Mouse (Mus musculus): Measurements from ENCODE around the gene Tpst1. TPM values are rescaled to one million over a fixed set of nuclear protein-coding genes. Genes with fewer than 3 reads are reported as not detected.

The Tpst1 gene
- polyA plus RNA-seq, 1 experiment from 2014 or later: 59.0 TPM

- H3K4me3 ChIP-seq: no peak overlapping the region
Measured at GRCm38 (mm10) chr5:130184193-130184856, 111.2 kb downstream of the Tpst1 start.

GRCm38 (mm10) chr5:130185312-130185711, 112.2 kb downstream of the Tpst1 start:
- Histone ChIP-seq H3K4me2 (no peak overlapping the region), H3K36me3 (peaks cover 24% of the 10 kb centered on the region), H3K9me3 (no peaks in the 10 kb centered on the region), H3K27me3 (no peaks in the 10 kb centered on the region), H3K9ac (no peak overlapping the region), H3K4me1 (replicated peaks) (peaks cover 16% of the 10 kb centered on the region), H3K4me3 (no peak overlapping the region), H3K27ac (replicated peaks) (no peak overlapping the region)
- 90% methylated on average over 6 of the region's 6 CpGs for WGBS
- no peak for ATAC-seq (ENCODE audit: low read depth)

More at GRCm38 (mm10) chr5:130184193-130184856, 111.2 kb downstream of the Tpst1 start:
- H3K9ac ChIP-seq: no peak overlapping the region
- 90% methylated on average over 9 of the region's 9 CpGs for WGBS
- peaks cover 19% of the 10 kb centered on the region for H3K4me1 ChIP-seq (replicated peaks)
- peaks cover 14% of the 10 kb centered on the region for H3K36me3 ChIP-seq
- no peak for ATAC-seq (ENCODE audit: low read depth)
- H3K27me3 ChIP-seq: no peaks in the 10 kb centered on the region
- H3K9me3 ChIP-seq: no peaks in the 10 kb centered on the region
- H3K4me2 ChIP-seq: no peak overlapping the region
- no peak overlapping the region for H3K27ac ChIP-seq (replicated peaks)

Other genes with a start within 250 kb of the Tpst1 start
- gene Sumf2, start 226.3 kb upstream of the Tpst1 start, polyA plus RNA-seq (2015; fragmentation: Nextera tagmentation; extraction: Ambion mirVana): 37.9 and 45.8 TPM in 2 replicates
- gene Chchd2, start 185.9 kb upstream of the Tpst1 start, polyA plus RNA-seq (2015; fragmentation: Nextera tagmentation; extraction: Ambion mirVana): 916 and 967 TPM in 2 replicates
- gene Zbed5, start 177.6 kb upstream of the Tpst1 start, polyA plus RNA-seq (2015; fragmentation: Nextera tagmentation; extraction: Ambion mirVana): 12.9 and 13.3 TPM in 2 replicates
- 0.32 and 0.33 TPM in 2 replicates for gene Phkg1, start 174.8 kb upstream of the Tpst1 start, polyA plus RNA-seq (2015; fragmentation: Nextera tagmentation; extraction: Ambion mirVana)
- gene Nupr1l, start 164.8 kb upstream of the Tpst1 start, polyA plus RNA-seq (2015; fragmentation: Nextera tagmentation; extraction: Ambion mirVana): 4.9 and 6.1 TPM in 2 replicates
- 29.8 and 32.0 TPM in 2 replicates for gene Vkorc1l1, start 131.4 kb upstream of the Tpst1 start, polyA plus RNA-seq (2015; fragmentation: Nextera tagmentation; extraction: Ambion mirVana)
- 30.9 and 33.3 TPM in 2 replicates for gene Gusb, start 70.3 kb upstream of the Tpst1 start, polyA plus RNA-seq (2015; fragmentation: Nextera tagmentation; extraction: Ambion mirVana)
- gene Asl, start 44.1 kb upstream of the Tpst1 start, polyA plus RNA-seq (2015; fragmentation: Nextera tagmentation; extraction: Ambion mirVana): 40.3 and 44.4 TPM in 2 replicates
- 70.1 and 80.1 TPM in 2 replicates for gene Crcp, start 44.0 kb upstream of the Tpst1 start, polyA plus RNA-seq (2015; fragmentation: Nextera tagmentation; extraction: Ambion mirVana)
- gene Kctd7, start 71.5 kb downstream of the Tpst1 start, polyA plus RNA-seq (2015; fragmentation: Nextera tagmentation; extraction: Ambion mirVana): 15.1 and 16.7 TPM in 2 replicates
- 36.4 and 36.6 TPM in 2 replicates for gene Rabgef1, start 98.5 kb downstream of the Tpst1 start, polyA plus RNA-seq (2015; fragmentation: Nextera tagmentation; extraction: Ambion mirVana)
- gene Tmem248, start 143.8 kb downstream of the Tpst1 start, polyA plus RNA-seq (2015; fragmentation: Nextera tagmentation; extraction: Ambion mirVana): 25.9 TPM in 2 replicates
- gene Sbds, start 182.2 kb downstream of the Tpst1 start, polyA plus RNA-seq (2015; fragmentation: Nextera tagmentation; extraction: Ambion mirVana): 64.1 and 66.3 TPM in 2 replicates
- gene Tyw1, start 182.3 kb downstream of the Tpst1 start, polyA plus RNA-seq (2015; fragmentation: Nextera tagmentation; extraction: Ambion mirVana): 23.2 and 27.0 TPM in 2 replicates